Mouse (Mus musculus) heart, postnatal 25 days (tissue): ENCODE results near the gene Dcaf15. TPM values are rescaled to one million over a fixed set of nuclear protein-coding genes. Genes with fewer than 3 reads are reported as not detected.

ENCODE experiments used
- DNase-seq: peaks from one replicate; pipeline ENCODE4 v3.0.0; 2022; ENCODE audit warnings: low spot score
- intact Hi-C: fragments of 180-260 bp; cut with DNase I; formaldehyde crosslinking; loops from one replicate; pipeline ENCODE4 v1.15.1; 2025
- microRNA-seq: library from miRNA; unstranded; fragments of <30 nt; microRNA quantifications from one replicate; pipeline ENCODE4 v1.2.0, GENCODE M21; 2022
- total RNA-seq, 2 experiments: library from RNA; stranded (reverse); gene quantifications; 2 replicates each; pipeline ENCODE4 v1.2.3; 2021

Dcaf15 gene
- total RNA-seq, 2 experiments from 2014 or later, result 5.9 to 7.2 TPM

DNA sequence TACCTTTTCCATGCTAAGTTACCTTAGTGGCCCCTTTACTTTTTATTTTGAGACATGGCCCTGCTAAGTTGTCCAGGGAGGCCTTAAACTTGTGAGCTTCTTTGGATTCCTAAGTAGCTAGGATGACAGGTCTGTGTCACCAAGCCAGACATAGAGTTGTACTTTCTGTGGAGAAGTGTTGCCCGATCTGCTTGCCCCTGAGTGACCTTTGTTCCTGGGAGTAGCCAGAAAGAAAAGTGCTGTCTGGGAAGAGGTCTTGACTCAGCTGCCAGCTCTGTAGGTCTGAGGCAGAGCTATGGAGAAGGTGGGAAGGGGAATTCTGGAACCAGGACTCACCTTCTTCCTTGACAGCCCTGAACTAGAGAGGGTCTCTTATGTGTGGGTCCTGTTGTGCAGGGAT lies 35.4 kb downstream of the Dcaf15 start:
- intact Hi-C loops, result loop anchor here (5.0 kb wide), 1 partner anchor 78 kb away; the partner anchor contains the start of genes 4930432K21Rik and Cc2d1a
- no peak for DNase-seq

DNA sequence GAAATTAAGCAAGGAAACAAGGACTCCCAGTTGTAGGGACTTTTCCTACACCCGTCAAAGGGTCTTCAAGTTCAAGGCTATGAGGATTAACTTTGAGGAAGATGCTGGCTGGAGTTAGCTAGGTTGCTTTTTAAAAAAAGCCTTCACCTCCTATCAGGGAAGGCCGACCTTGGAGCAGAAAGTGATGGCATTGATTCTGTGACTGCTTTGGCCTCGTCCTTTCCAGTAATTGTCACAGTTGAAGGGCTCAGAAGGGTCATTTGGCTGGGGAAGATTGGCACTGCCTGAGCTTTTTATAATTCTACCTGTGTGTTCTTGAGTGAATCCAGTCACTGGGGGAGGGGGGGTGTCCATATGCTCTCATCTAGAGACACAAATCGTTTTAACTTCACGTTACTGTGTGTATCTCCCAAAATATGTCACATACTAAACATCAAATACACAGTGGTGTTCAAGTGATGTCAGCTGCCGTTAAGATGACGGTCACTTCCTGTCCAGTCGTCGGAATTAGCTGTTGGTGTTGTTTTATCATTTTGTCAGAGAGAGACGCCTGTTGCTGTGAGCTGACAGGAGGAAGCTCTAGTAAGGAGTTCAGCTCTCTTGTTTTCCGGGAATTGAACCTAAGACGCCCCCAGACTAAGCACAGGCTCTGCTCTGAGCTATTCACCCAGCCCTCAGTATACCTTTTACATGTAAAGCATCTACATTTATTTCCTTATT lies 36.1 kb downstream of the Dcaf15 start:
- intact Hi-C loops, result loop anchor here (5.0 kb wide), 1 partner anchor 79 kb away; the partner anchor contains the start of genes 4930432K21Rik and Cc2d1a
- no peak for DNase-seq

DNA sequence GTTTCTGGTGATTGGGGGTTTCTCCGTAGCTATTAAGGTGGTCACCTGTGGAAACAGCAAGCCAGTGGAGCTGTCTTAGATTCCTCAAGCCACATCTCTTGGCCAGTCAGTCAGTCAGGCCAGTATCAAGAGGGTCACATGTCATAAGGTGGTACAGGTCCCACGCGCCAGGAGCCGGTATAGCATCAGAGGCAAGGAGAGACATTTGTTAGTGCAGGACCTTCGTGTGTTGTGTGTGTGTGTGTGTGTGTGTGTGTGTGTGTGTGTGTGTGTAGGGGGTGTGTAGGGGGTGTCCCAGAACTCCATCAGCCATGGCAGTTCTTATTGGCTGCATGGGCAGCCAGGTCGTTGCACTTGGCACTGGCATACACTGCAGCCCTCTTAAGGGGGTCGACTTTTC lies 36.7 kb downstream of the Dcaf15 start:
- no peak for DNase-seq
- intact Hi-C loops, result loop anchor here (5.0 kb wide), 1 partner anchor 79 kb away; the partner anchor contains the start of genes 4930432K21Rik and Cc2d1a

DNA sequence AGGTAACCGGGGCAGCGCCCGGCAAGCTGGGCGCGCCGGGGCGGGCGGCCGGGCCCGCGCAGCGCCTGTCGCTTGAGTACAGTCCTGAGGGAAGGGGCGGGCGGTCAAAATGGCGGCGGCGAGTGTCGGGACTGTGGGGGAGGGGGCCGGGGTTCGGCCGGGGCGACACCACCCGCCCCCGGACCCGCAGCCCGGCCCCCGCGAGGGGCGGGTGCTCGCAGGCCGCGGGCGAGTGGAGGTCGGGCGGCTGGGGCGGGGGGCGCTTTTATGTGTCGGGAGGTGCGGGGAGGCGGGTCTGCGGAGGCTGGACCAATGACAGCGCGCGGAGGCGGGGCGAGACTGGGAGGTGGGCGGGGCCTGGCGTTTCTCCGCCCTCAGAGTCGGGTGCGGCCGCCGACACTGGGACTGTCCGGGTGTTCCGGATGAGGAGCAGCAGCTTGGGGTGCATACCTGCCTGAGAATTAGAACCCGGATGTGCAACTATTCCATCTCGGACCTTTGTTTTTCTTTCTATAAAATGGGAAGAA lies 37.5 kb downstream of the Dcaf15 start:
- intact Hi-C loops, result loop anchor here (5.0 kb wide), 1 partner anchor 80 kb away; the partner anchor contains the start of genes 4930432K21Rik and Cc2d1a
- peak; percentile 93 for DNase-seq

DNA sequence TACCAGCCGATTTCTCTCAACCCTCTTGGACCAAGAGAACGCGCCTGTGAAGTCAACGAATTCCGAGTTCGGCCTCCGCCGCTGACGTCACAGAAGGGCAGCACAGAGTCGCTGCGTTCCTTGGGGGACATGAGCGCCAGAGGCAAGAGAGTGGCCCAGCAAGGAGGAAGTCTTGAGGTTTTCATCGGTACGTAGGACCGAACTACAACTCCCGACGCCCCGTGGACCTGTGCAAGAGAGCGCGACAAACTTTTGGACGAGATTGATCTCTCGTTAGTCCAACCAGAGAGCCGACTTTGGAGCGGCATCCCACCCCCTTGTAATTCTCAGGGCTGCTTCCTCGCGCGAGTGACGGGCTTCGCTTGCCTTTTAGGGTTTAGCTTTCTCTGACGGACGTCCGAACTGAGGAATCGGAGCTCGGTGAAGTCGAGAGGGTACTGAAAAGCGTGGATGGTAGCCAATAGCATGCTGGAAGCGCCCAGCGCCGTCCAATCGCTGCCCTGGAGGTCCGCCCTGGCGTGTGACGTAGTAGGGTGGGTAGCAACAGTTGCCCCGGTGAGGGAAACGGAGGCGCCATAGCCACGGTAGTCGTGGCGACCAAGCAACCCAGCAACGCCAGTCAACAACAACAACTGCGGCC lies 38.2 kb downstream of the Dcaf15 start, which contains the start of gene Rfx1:
Gene Rfx1 (plus strand): TSS at position 544 of the 640 bp plus-strand sequence.
- intact Hi-C loops, result loop anchor here (5.0 kb wide), 1 partner anchor 81 kb away; the partner anchor contains the start of genes 4930432K21Rik and Cc2d1a
- DNase-seq, result peak; percentile 100

DNA sequence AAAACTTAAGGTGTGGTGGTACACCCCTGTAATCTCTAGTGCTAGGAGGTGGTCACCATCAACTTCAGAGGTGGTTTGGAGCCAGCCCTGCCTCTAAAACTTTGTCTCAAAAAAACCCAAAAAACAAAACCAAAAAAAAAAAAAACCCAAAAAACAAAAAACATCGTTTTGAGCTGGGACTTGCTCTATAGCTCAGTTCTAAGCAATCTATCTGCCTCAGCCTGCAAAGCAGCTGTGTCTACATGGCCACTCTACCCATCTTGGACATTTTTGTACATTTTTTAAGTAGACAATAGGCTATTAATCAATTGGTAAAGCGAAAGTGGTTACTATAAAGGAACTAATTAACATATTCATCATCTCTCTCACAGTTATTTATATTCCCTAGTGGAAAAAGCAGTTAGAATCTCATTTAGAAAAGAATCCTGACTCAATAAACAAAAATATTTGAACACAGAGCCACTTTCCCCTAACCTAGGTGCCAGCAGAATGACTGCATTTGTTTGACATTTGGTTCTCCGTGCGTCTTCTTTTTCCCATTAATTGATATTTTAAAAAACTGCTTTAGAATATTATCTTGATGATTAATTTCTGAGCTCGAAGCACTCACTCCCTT lies 39.0 kb downstream of the Dcaf15 start:
- DNase-seq, result no peak
- intact Hi-C loops, result loop anchor here (2.0 to 5.0 kb wide), 2 partner anchors 23 to 82 kb away; partner anchors contain the start of genes 4930432K21Rik, Cc2d1a and Il27ra

DNA sequence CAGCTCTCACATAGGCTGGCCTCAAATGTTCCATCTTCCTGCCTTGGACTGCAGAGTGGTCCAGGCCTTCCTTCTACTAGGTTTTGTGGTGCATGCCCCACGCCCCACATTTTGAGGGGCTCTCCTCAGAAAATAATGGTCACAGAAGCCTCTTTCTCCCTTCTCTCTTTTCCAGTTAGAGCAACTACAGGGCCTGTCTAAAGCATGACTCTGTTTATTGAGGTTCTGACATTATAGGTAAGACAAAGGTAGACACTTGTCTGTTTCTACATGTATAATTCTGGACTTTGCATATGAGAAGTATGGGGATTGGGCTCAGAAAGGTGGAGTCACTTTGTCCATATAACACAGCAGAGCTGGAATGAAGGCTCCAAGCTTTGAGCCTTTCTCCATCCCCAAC lies 39.5 kb downstream of the Dcaf15 start, which contains the start of gene Gm10643:
Gene Gm10643 (minus strand): TSS at position 101 of the 400 bp plus-strand sequence.
- no peak for DNase-seq
- intact Hi-C loops, result loop anchor here (2.0 to 5.0 kb wide), 2 partner anchors 22 to 82 kb away; partner anchors contain the start of genes 4930432K21Rik, Cc2d1a and Il27ra

DNA sequence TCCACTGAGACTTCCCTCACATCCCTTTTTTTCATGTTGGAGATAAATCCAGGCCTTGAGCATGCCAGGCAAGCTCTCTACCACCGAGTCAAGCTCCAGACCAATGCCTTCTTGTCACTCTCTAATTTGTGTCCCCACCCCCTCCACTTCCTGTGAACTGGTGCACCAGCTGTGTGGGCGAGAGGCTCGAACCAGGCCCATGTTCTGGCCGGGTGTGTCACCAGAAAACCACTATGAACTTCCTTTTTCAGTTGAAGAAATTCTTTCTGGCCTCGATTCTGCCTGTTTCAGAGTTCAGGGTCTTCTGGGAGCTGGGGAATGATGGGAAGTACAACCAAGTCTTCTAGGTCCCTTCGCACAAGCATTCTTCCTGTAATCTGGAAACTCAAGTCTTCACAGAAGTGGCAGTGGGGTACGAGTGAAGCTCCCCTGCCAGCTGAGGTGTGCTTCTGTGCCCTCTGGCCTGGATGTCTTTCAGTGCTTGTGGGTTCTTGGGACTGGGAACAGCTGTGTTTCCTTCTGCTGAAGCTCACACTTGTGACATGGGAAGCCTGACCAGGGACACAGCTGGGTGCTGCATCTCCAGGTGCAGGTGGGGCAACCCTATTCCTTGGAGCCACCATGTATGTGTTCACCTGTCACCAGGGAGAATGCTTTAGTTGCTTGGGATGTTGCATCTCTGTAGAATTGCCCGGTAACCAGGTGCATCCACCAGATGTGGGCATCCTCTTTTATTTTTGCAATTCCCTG lies 40.5 kb downstream of the Dcaf15 start:
- intact Hi-C loops, result loop anchor here (2.0 kb wide), 1 partner anchor 21 kb away; the partner anchor contains the start of gene Il27ra
- DNase-seq, result no peak

DNA sequence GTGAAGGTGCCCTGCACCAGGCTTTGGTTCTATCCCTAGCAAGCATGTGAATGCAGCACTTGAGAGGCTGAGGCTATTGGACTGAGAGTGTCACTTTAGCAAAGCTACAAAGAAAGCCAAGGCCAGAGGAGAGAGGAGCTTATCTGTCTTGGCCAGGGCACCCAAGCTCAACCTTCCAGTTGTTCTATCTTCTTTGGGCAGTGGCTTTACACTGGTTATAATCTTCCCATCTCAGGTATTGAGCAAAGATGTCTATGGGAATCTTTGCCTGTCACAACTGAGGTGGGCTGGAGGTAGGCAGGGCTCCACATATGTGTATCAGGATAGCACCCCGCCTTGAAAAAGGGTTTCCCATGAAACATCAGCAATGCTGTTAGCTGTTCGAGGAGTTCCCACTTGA lies 44.3 kb downstream of the Dcaf15 start:
- DNase-seq, result no peak
- intact Hi-C loops, result no loop called here

DNA sequence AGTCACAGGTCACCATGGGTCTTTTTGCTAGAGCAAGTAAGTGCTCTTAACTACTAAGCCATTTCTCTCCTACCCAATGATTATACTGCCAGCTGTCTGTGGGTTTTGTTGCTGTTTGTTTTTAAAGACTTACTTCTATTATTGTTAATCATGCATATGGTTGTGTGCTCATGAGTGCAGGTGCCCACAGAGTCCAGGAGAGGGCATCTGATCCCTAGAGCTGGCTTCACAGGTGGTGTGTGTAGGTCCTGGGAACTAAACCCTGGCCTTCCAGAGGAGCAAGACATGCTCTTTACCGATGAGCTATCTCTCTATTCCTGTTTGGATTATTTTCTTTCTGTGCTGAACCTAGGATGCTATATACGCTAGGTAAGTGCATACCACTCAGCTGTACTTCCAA lies 45.3 kb downstream of the Dcaf15 start:
- intact Hi-C loops, result no loop called here
- no peak for DNase-seq

DNA sequence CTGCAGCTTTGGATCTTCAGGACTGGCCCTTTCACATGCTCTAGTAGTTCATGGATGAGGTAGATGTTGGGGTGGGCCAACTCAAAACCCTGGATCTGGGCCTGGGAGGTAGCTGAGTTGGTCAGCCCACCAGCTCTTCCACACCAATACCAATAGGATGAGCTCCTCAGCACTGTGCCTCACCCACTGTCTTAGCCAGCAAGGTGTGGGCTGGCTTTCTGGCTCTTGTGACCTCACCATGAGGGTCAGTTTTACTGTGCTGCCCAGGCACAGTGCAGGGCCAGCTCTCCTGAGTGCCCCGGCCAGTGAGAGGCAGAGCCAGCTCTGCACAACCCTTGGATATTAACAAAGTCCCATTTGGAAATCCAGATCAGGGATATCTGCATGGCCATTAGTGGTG lies 46.7 kb downstream of the Dcaf15 start:
- intact Hi-C loops, result no loop called here
- DNase-seq, result no peak

DNA sequence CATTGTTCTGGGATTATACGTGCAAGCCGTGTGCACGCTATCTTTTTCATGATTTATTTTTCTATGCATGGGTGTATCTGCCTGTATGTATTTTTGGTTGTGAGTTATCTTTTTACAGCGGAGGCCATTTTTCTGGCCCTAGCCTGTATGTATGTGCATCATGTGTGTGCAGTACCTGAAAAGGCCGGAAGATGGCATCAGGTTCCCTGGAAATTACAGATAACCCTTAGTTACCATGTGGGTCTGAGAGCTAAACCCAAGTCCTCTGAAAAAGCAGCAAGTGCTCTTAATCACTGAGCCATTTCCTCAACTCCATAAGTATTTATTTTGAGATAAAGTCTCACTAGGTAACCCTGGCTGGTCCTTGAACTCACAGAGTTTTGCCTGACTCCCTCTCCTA lies 51.3 kb downstream of the Dcaf15 start:
- no peak for DNase-seq
- intact Hi-C loops, result no loop called here

DNA sequence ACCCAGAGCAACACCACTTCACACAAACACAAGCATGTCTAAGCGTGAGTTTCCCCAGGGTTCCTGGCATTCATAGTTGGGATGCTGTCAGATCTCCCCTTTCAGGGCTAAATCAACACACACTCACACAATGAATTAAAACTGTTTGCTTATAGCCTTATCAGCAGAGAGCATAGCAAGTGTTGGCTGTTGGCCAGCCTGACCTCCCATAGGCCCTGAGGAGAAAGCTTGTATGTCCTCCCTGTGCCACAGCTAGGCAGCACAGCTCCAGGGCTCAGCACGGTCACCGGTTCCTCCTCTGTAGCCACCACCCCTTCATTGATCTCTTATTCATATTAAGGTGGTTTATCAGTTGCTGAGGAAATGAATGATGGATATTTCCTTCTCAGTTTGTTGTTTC lies 51.8 kb downstream of the Dcaf15 start:
- no peak for DNase-seq
- intact Hi-C loops, result no loop called here

DNA sequence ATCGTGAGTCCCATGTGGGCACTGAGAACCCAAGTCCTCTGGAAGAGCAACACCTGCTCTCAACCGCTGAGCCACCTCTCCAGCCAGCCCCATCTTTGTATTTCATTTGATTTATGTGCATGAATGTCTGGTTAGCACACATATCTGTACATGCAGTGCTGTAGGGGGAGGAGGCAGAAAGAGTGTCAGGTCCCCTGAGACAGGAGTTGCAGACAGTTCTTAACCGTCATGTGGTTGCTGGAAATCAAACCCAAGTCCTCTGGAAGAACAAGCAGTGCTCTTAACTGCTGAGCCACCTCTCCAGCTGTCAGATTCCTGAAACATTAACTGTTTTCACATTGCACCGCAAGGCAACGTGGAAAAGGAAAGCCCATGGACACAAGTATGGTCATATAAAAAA lies 56.4 kb downstream of the Dcaf15 start:
- intact Hi-C loops, result no loop called here
- no peak for DNase-seq

Small RNAs within 50 kb of the gene (microRNA-seq; reads per million reads assigned to microRNA genes)
- not detected for gene Mir709

Other genes with a start within 250 kb of the Dcaf15 start
- gene Adgrl1, start 204.7 kb downstream of the Dcaf15 start, total RNA-seq, result 10 to 100 TPM; 12.7 to 17.8 TPM
- under 1 TPM; 0.61 to 0.70 TPM for gene Gm10644, start 149.6 kb downstream of the Dcaf15 start, total RNA-seq
- gene Asf1b, start 149.3 kb downstream of the Dcaf15 start, total RNA-seq, result 1 to 10 TPM; 1.1 to 1.7 TPM
- 100 to 1,000 TPM; 353 to 360 TPM for gene Prkaca, start 131.8 kb downstream of the Dcaf15 start, total RNA-seq
- 10 to 100 TPM; 27.4 to 30.9 TPM for gene Samd1, start 107.1 kb downstream of the Dcaf15 start, total RNA-seq
- under 1 TPM in 1 of 2 experiments, not detected in 1; 0.26 TPM for gene 1700067K01Rik, start 103.3 kb downstream of the Dcaf15 start, total RNA-seq
- gene 2210011C24Rik, start 92.6 kb downstream of the Dcaf15 start, total RNA-seq, result 1 to 10 TPM; 2.8 to 3.1 TPM
- gene Palm3, start 83.3 kb downstream of the Dcaf15 start, total RNA-seq, result under 1 TPM; 0.28 to 0.36 TPM
- 1 to 10 TPM; 4.0 to 4.2 TPM for gene Il27ra, start 62.2 kb downstream of the Dcaf15 start, total RNA-seq
- not detected for gene Rln3, start 59.8 kb downstream of the Dcaf15 start, total RNA-seq
- gene Gm10643, start 39.6 kb downstream of the Dcaf15 start, total RNA-seq, result 1 to 10 TPM; 3.2 to 3.3 TPM
- 1 to 10 TPM; 8.5 to 9.7 TPM for gene Rfx1, start 37.9 kb downstream of the Dcaf15 start, total RNA-seq
- not detected for gene Podnl1, start 21.2 kb upstream of the Dcaf15 start, total RNA-seq
- gene Cc2d1a, start 43.2 kb upstream of the Dcaf15 start, total RNA-seq, result 10 to 100 TPM; 10.3 to 11.8 TPM
- under 1 TPM; 0.10 to 0.28 TPM for gene 4930432K21Rik, start 43.3 kb upstream of the Dcaf15 start, total RNA-seq
- 1 to 10 TPM in 1 of 2 experiments, under 1 TPM in 1; 0.73 to 1.4 TPM for gene Nanos3, start 80.4 kb upstream of the Dcaf15 start, total RNA-seq
- gene Zswim4, start 132.3 kb upstream of the Dcaf15 start, total RNA-seq, result 1 to 10 TPM; 8.2 to 8.8 TPM
- 100 to 1,000 TPM; 227 to 240 TPM for gene D8Ertd738e, start 145.0 kb upstream of the Dcaf15 start, total RNA-seq
- gene Mri1, start 152.6 kb upstream of the Dcaf15 start, total RNA-seq, result 10 to 100 TPM; 10.2 to 10.3 TPM
- 10 to 100 TPM in 1 of 2 experiments, 1 to 10 TPM in 1; 9.2 to 10.3 TPM for gene Ccdc130, start 165.6 kb upstream of the Dcaf15 start, total RNA-seq